Mouse (Mus musculus) gastrocnemius, postnatal 14 days (tissue): ENCODE measurements around the gene Dpm2. TPM values are rescaled to one million over a fixed set of nuclear protein-coding genes. Genes with fewer than 3 reads are reported as not detected.

ENCODE experiments used
- DNase-seq: peaks from one replicate; pipeline ENCODE4 v3.0.0; 2021; ENCODE audit warnings: mixed read lengths
- intact Hi-C: fragments of 180-260 bp; cut with DNase I; formaldehyde crosslinking; loops from one replicate; pipeline ENCODE4 v1.15.1; 2025; ENCODE audit warnings: low total_unique reads
- long read RNA-seq, 2 experiments: library from polyadenylated mRNA; stranded (forward); transcript quantifications; one replicate each; pipeline ENCODE4 v2.0.0; 2021
- total RNA-seq, 2 experiments: library from RNA; stranded (reverse); gene quantifications; 2 replicates each; pipeline ENCODE4 v1.2.3; 2021

The Dpm2 gene
- total RNA-seq = 10 to 100 TPM; 17.6 to 17.8 TPM
- long read RNA-seq, experiment 1, transcript Dpm2-201 (4 exons, 869 nt) = major isoform, 8 of 14 reads
- long read RNA-seq, experiment 1, partial matches to known transcripts = 1 of 14 reads
- long read RNA-seq, experiment 1, other reads (novel, unspliced or antisense) = 4 of 14 reads
- long read RNA-seq, experiment 2, transcript Dpm2-201 (4 exons, 869 nt) = major isoform, 9 of 15 reads
- long read RNA-seq, experiment 2, partial matches to known transcripts = 0 of 15 reads
- long read RNA-seq, experiment 2, other reads (novel, unspliced or antisense) = 4 of 15 reads

DNA sequence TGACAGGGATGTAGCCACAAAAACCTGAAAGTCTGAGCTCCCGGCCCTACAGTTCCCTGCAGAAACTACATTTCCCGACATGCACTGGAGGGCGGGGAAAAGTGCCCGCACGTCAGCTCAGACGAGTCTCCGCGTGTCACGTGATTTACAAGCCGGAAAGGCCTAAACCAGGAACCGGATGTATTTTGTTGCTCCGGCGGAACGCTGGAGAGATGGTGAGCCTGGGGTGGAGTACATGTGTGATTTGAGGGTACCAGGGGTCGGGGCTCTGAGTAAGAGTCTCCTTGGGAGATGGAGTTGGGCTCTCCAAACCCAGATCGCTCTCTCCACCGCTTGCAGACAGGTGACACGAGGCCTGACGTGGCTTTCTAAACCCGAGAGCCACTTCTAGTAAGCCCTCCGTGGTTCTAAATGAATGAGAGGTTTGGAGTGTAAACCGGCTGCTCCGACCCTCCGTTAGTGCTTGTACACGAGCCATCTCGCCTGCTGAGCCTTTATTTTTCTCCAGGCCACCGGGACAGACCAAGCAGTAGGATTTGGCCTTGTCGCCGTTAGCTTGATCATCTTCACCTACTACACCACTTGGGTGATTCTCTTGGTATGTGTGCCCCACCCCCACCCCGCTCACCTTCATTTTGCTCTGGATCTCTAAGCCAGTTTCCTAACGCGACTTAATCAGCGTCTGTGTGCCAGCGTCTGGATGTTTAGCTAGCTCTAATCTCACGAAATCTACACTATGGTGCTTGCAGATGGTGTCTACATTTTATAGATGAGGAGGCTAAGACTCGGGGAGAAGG is at the start of gene Dpm2:
TSS of gene Dpm2 (plus strand) at position 161 of the 797 bp plus-strand sequence.
- intact Hi-C loops = no loop called here
- DNase-seq = peak; percentile 90

DNA sequence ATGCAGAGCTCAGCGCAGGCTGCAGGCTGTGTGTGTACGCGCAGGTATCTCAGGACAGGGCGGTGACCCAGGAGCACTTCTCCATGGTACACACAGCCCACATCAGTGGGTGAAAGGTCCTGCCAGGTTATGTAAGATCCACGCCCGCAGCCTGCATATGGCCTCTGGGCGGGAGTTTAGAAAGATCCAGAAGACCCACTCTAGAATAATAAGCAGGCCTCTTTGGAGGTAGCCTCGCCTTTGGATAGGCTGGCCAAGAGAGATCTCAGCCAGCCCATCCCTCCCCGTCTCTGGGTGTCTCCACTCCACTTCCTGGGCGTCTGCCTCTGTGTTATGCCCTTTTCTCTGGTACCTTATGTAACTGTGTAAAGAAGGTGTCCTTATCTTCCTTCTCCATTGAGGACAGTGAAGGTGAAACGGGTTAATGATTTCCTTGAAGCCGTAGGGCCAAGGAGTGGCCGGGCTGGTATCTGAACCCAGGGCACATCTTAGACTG is 46.1 kb upstream of the Dpm2 start:
- no peak for DNase-seq
- intact Hi-C loops = no loop called here

DNA sequence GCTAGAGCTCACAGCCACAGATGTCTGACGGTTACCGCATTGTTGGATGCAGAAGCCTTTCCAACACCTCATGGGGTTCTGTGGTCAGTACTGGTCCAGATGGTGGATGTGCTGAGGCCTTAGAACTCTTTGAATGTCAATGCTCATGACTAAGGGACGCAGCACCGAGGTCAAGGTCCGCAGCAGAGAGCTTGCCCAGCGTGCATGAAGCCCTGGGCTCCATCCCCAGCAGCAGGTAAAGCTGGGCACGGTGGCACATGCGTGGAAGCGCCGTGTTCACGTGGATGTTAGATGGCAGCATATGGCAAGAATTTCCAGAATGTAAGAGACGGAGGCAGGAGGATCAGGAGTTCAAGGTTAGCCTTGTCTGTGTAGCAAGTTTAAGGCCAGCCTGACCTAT is 44.8 kb upstream of the Dpm2 start:
- DNase-seq = no peak
- intact Hi-C loops = no loop called here

DNA sequence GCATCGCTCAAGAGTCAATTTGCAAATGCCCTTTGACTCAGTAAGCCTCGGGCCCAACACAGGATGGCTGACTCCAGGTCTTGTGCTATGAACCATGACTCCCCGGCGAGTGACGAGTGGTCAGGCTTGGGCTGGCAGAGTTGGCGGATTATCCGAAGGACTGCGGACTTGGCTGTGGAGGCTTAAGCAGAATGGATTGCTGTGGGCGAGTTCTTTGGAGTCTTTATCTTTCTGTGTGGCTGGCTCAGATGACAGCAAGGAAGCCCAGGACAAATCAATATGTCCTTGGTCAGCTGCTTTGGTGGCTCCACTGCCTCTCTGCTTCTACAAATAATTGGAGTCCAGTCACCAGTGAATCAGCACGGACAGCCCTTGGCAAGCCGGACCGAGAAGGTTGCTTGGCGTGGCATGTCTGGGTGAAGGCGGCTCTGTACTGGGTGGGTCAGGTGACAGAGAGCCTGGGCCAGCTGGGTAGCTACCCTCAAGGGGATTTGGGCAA is 43.1 kb upstream of the Dpm2 start:
- intact Hi-C loops = no loop called here
- no peak for DNase-seq

DNA sequence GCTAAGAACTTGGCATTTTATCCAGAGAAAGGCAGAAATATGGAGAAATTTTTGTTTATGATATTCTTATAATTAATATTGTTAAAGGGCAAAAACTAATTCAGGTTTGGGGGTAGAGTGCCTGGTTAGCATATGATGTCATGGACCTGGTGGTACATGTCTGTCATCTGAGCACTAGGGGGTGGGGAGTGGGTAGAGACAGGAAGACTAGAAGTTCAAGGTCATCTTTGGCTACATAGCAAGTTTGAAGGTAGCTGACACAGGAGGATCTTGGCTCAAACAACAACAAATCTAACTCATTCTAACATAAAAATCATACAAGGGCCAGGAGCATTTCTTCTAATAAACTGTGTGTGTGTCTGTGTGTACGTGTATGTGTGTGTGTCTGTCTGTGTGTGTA is 42.3 kb upstream of the Dpm2 start:
- intact Hi-C loops = no loop called here
- no peak for DNase-seq

DNA sequence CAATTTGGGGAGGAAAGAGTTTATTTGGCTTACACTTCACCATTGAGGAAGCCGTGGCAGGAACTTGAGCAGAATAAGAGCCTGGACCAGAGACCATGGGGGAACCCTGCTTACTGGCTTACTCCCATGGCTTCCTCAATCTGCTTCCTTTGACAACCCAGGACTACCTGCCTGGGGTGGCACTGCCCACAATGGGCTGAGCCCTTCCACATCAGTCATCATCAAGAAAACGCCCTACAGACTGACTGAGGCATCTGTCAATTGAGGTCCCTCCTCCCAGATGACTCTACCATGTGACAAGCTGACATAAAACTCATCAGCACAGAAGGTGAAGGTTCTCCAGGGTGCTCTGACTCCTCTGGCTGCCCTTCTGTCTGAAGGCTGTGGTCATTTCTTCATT is 40.2 kb upstream of the Dpm2 start:
- intact Hi-C loops = no loop called here
- DNase-seq = no peak

DNA sequence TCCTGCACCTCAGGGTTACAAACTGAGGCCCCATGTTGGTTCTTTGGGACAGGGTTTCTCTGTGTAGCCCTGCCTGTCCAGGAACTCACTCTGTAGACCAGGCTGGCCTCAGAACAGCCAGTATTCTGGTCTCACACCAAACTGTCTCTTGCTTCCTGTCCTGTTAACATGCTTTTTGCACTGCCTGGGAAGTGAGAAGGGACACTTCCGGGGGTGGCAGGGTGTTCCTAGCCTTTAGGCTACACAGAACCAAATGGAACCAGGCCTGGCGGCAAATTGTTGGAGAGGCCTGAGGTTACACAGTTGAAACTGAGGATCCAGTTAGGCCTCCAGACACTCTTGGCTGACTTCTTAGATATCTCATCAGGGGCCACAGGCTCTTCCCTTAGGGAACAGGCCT is 37.5 kb upstream of the Dpm2 start:
- no peak for DNase-seq
- intact Hi-C loops = no loop called here

DNA sequence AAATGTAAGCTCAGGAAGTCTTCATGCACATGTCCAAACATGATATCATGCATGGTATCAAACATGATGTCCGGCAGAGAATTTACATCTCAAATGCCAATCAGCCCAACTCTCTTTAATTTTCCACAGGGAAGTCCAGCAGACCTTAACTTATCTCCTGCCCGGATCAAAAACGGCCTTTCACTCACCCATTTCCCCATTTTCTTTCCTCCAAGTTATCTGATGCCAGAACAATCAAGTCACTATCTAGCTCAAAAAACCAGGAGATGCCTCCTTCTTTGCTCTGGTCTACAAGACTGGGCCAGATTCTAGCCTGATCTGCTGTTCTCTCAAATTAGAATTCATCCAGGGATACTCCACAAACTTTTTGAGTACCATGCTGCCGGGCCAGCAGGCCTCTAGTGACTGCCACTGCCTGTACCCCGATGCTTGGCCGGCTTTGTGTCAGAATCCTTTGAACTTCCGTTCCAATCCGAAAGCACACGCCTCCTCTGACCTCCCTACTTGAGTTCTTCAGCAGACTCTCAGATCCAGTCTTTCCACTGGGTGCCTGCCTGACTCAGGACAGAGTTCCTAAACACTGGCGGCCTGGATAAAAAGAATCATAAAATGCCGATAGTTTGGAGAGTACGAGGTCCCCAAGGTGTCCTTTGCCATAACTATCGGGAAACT is 36.5 kb upstream of the Dpm2 start:
- peak; percentile 43 for DNase-seq
- intact Hi-C loops = no loop called here

DNA sequence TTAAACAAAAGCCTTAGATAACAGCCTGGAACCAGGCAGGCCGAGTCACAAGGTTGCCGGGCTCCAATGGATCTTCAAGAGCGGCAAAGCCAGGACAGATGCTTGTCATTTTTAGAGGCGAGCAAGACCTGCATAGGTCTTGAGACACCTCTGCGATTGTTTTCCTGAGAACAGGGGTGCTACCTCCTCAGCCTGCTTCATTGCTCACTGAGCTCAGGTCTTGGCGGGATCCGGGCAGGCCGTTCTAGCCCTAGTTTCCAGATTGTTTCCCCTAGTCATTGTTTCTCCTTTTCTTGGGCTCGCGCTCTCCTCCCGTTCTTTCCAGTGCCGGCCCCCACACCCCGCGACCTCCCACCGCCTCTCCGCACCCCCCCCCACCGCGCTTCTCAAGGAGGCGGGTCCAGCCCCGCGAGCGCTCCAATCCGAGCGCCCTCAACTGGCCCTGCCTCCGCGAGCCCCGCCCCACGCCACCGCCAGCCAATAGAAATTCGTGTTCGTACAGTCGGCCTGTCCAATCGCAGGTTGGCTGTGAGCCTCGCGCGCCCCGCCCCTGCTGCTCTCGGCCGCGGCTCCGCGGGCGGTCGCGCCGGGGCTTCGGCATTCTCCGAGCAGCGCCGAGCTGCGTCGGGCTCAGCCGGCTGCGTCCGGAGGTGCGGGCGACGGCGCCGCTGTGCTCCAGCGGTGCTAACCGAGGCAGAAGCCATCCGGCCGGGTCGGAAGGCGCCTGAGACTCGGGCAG is 35.8 kb upstream of the Dpm2 start, which contains the start of gene Fam102a:
TSS of gene Fam102a (plus strand) at position 600 of the 739 bp plus-strand sequence.
- peak; percentile 100 for DNase-seq
- intact Hi-C loops = no loop called here

DNA sequence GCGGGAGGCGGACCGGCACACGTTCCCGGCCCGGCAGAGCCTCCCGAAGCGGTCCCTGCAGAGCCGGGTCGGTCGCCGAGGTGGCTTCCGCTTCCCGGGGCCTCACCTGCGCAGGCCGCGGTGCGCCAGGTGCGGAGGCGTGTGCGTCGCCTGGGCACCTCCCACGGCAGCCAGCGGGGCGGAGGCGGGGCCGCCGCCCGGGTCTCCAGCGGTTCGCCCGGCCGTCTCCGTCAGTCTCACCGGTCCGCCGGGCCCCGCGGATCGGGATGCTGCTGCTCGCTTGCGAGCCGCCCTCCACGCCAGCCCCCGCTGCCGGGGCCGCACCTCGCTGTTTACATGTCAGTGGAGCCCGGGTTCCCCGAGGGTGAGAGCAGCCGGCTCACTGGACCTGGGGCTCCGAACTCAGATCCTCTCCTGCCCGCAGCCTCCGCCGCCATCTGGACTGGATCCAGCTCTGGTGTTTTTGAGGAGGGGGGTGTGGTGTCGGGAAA is 35.1 kb upstream of the Dpm2 start:
- peak; percentile 54 for DNase-seq
- intact Hi-C loops = no loop called here

DNA sequence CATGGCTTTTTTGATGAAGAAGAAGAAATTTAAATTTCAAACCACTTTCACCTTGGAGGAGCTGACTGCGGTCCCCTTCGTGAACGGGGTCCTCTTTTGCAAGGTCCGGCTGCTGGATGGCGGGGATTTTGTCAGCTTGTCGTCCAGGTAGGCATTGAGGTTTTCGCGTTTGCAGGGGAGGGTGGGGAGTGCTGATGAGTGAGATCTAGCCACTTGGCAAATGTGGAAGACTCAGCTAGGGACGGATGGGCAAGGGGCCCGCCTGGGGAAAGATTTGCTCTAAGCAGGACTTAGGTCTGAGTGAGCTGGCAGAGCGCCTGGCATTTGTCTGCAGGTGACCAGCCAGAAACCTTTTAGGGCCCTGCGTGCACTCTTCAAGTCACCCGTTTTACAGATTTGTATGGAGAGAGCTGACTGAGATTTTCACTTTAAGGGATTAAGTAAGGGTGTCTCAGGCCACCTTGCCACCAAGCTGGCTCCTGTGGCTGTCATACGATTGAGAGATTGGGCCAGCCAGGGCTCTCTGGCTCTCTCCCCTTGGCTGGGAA is 34.5 kb upstream of the Dpm2 start:
- peak; percentile 38 for DNase-seq
- intact Hi-C loops = no loop called here

DNA sequence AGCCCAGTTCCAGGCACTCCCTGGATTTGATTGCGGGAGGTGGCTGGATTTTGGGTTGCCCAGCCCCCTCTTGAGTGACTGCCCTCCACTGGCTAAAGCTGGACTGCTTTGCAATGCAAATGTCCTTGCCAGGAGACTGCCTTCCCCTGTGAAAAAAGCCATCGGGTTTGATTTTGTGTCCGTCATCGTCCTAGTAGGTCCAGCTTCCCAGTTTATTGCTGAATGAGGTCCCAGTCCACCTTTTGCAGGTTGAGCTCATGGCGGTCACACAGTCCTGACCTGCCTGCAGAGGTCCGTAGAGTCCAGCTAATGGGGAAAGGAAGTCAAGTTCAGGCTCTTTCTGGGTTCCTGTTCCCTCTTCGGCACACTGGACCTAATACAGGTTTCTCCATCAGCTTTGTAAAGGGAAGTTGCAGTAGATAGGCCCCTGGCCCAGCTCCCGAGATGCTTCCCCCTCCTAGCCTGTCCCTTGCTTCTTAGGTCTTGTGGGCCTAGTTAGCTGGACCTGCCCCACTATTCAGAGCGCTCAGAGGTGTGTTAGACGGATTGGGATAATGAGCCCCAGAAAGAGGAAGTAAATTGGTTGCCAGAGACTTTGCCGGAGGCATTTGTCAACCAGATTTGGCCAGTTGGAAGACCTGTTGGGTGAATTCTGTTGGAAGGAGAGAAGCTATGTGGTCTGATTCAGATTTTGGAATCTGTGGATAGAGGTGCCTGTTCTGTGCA is 33.9 kb upstream of the Dpm2 start:
- intact Hi-C loops = no loop called here
- peak; percentile 46 for DNase-seq

DNA sequence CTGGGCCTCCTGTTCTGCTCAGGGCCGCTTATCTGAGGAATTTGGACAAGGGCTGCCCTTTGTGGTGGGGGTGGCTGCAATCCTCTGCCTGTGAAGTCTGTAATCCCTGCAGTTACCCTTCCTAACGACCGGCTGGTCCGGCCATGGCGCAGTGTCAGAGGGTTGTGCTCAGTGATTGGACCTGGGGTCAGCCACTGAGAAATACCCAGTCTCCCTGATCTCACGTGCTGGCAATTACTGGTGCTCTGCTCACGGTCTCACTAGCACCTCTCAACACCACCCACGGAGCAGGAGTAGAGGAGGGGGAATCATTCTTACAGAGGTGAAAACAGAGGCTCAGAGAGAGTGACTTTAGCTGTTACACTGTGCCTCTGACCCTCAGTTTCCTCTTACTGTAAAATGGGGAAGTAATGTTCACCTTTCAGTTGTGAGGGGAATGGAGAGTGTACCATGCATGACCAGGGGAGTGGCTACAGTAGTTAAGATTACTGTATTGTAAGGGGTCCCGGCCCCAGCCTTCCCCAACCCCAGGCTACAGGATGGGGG is 33.2 kb upstream of the Dpm2 start:
- DNase-seq = no peak
- intact Hi-C loops = no loop called here

DNA sequence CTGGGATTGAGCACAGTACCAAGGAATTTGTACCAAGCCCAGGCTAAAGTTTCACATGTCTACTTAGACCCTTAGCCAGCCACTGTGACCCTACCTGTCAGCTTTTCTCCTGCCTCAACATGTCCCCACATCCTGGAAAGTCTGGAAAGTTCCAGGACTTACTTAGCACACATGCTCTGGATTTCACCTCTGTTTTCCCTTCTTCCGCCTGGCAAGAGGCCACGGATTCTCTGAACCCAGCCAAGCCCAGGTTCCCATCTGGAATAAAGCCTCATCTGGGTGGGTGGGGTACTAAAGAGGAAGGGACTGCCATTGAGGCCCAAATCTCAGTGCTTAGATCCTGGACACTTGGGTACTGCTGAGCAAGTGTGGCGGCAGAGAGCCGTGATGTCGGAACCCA is 32.7 kb upstream of the Dpm2 start:
- intact Hi-C loops = no loop called here
- DNase-seq = no peak

DNA sequence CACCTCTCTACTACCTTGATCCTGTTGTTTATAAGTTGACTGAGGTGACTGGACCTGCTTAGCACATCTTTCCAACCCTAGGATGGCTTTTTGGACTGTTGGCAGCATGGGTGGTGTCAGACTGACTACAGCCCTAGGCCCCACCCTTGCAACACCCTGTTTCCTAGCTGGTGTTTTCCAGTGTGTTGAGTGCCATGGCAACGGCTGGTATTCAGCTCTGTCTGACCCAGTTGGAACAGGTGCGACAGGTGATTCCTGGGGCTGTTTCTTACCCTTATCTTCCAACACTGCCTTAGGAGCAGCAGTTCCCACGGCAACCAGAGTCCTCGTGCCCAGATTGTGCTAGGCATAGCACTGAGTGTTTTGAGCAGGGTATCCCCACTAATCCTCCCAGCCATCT is 32.2 kb upstream of the Dpm2 start:
- no peak for DNase-seq
- intact Hi-C loops = no loop called here

DNA sequence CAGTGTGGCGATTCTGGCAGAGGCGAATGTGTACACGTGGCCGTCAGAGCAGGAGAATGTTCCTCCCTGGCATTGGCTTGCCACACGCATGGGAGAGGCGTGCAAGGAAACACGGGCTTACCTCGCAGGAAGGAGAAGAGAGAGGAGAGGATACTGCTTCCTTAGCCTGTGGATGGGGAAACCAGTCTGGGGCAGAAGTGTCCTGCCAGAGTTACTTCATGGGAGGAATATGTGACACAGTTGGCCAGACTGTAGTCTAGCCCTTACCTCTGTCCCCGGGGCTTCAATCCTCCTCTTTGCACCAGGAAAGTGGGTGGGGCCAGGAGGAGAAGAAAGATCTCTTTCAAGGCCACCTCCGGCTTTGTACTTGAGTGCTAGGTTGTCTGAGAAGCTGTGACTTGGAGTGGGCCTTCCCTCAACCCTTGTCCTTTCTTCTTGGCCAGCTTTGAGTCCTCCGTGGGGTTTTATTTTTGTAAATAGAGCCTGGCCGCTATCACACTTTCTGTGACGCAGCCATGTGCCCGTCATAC is 31.1 kb upstream of the Dpm2 start:
- no peak for DNase-seq
- intact Hi-C loops = no loop called here

DNA sequence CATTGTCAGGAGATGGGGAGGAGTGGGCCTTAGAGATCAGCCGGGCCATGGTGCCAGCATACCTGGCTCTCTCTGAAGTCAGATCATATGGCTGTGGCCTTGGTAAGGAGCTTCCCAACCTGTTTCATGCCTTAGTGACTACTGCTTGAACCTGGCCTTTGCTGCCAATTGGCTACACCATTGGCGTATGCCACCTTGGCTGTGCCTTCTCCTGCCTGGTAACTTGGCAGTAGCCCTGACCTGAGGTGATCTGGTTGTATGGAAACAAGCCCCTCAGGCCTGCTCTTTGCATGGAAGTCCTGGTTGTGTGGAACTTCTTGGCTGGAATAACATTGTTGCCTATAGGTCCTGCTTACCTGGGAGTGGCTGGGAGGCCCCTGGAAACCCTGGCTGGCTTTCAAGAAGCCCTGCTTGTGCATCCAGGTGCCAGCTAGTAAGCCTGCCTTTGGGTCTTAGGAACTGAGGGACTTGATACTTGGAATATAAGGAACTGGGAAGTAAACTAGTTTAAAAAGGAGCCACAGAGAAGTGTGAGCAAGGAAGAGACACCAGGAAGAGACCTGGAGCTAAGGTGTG is 29.2 kb upstream of the Dpm2 start:
- intact Hi-C loops = no loop called here
- DNase-seq = no peak
